Mouse (Mus musculus): ENCODE data around the gene Pramef8. TPM values are rescaled to one million over a fixed set of nuclear protein-coding genes. Genes with fewer than 3 reads are reported as not detected.

Pramef8 gene
- total RNA-seq (2014; fragmentation: Nextera tagmentation) = 24.6 and 28.7 TPM in 2 replicates
- 32.2 and 37.9 TPM in 2 replicates for total RNA-seq (2017)
- 0.88 and 1.2 TPM in 2 replicates for polyA plus RNA-seq (2012)

DNA sequence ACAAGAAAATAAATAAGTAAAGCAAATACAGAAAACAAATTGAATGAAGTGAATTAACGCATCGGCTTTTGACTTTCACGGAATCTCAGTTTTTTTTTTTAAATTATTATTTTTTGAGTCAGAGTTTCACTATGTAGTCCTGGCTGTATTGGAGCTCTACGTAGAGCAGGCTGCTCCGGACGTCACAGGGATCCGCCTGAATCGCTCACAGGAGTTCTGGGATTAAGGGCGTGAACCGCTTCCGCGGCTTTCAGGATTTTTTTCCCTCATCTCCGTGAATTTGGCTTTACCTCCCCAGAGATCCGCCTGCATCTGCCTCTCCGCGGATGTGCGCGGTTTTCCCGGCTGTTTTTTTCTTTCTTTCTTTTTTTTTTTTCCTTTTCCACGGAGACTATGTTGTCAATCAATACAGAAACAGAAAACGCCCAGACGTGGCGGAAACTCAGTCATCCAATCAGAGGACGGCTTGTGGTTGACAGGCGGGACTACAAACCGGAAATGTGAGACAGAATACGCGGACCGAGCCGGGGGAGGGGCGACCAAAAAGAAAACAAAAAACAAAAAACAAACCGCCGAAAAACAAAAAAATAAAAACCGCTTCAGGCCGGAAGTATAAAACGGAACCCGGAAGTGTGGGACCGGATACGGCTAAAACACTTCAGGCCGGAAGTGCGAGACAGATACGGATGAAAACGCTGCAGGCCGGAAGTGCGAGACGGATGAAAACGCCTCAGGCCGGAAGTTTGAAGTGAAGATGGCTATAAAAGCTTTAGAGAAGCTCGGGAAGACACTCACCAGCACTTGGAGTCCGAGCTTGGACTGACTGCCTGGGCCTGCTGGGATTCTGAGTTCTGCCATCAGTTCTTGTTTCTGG is at the start of gene Pramef8:
Pramef8 (plus strand) TSS at position 208 of the 874 bp plus-strand sequence.
- peak; percentile 71 for DNase-seq (ENCODE audit: low spot score)
- ATAC-seq (ENCODE audit: extremely low read depth, insufficient number of reproducible peaks, low FRiP score, poor library complexity, severe bottlenecking) = peak; percentile 96
- TF ChIP-seq POLR2AphosphoS5 (IDR thresholded peaks at IDR 0.05; ENCODE audit: insufficient replicate concordance, low read depth, low read length) = no peak
- no peak for TF ChIP-seq TAL1 (conservative IDR thresholded peaks at IDR 0.05; ENCODE audit: low read depth, low read length)
- no peak for TF ChIP-seq GATA2 (IDR thresholded peaks at IDR 0.05; ENCODE audit: borderline replicate concordance, low read depth, low read length)
- no peak for TF ChIP-seq CTCF (IDR thresholded peaks at IDR 0.05; ENCODE audit: low read depth, low read length)
- TF ChIP-seq GATA1 (IDR thresholded peaks at IDR 0.05; ENCODE audit: borderline replicate concordance, low read length) = no peak
- H3K4me3 ChIP-seq (ENCODE audit: low read depth, low read length) = peak within 1 kb of the TSS; percentile 74
- no peaks in the 10 kb centered on the region for H3K9me3 ChIP-seq (replicated peaks)
- peaks cover 14% of the 10 kb centered on the region for H3K4me1 ChIP-seq (ENCODE audit: insufficient read depth, low read depth, low read length)
- H3K36me3 ChIP-seq (replicated peaks) = peaks cover 34% of the 10 kb centered on the region
- H3K27me3 ChIP-seq (ENCODE audit: insufficient read depth, low read length) = no peaks in the 10 kb centered on the region

DNA sequence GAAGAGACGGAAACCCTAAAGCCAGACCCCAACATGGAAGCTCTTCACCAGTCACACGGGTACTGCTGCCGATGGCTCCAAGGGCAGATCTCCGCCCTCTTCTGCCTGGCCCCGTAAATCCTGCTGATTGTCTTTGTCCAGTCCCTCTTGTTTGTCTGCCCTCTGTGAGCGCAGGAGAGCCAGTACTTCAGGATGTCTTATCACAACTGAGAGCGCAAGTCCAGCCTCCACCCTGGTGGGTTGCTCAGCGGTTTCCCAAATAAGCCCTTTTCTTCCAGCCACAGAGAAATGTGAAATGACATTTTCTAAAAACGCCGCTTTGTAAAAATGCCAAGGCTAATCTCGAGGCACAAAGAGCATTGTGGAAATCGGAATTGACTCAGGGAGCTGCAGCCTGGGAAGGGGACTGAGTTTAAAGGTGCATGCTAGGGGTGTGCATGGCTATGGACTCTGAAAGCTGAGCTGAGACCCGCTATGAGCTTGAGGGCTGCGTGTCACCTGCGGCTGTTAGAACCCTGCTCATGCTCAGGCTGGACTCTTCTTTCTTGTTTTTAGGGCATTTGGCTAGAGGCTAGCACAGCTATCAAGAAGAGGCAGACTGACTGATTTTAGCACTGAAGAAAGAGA is 45.7 kb upstream of the Pramef8 start:
- no peak for DNase-seq (ENCODE audit: low spot score)
- no peaks in the 10 kb centered on the region for H3K4me1 ChIP-seq (ENCODE audit: insufficient read depth, low read depth, low read length)
- H3K4me3 ChIP-seq (ENCODE audit: low read depth, low read length) = no peak overlapping the region
- no peak for ATAC-seq (ENCODE audit: extremely low read depth, insufficient number of reproducible peaks, low FRiP score, poor library complexity, severe bottlenecking)
- no peaks in the 10 kb centered on the region for H3K36me3 ChIP-seq (replicated peaks)
- TF ChIP-seq GATA2 (IDR thresholded peaks at IDR 0.05; ENCODE audit: borderline replicate concordance, low read depth, low read length) = no peak
- TF ChIP-seq POLR2AphosphoS5 (IDR thresholded peaks at IDR 0.05; ENCODE audit: insufficient replicate concordance, low read depth, low read length) = no peak
- no peak for TF ChIP-seq CTCF (IDR thresholded peaks at IDR 0.05; ENCODE audit: low read depth, low read length)
- TF ChIP-seq TAL1 (conservative IDR thresholded peaks at IDR 0.05; ENCODE audit: low read depth, low read length) = no peak
- TF ChIP-seq GATA1 (IDR thresholded peaks at IDR 0.05; ENCODE audit: borderline replicate concordance, low read length) = no peak
- no peaks in the 10 kb centered on the region for H3K27me3 ChIP-seq (ENCODE audit: insufficient read depth, low read length)
- peaks cover 47% of the 10 kb centered on the region for H3K9me3 ChIP-seq (replicated peaks)

DNA sequence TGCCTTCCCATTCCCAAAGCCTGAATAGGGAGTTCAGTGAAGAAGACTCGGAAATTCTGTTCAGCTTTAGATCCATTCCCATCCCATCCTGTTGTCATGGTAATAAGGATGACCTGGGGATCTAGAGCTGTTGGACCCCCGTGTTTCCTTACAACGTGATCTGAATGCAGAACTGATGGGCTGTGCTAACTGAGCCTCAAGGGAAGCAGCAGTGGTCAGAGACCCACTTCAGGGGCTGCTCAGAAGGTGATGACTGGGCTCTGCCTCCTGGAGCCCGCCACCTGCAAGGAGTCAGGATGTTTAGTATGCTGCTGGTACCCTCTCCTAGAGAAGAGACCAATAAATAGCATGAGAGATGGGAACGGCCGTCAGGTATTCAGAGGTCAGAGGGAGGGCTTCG is 32.7 kb upstream of the Pramef8 start:
- TF ChIP-seq GATA1 (IDR thresholded peaks at IDR 0.05; ENCODE audit: borderline replicate concordance, low read length) (no peak), CTCF (IDR thresholded peaks at IDR 0.05; ENCODE audit: low read depth, low read length) (no peak), TAL1 (conservative IDR thresholded peaks at IDR 0.05; ENCODE audit: low read depth, low read length) (no peak), POLR2AphosphoS5 (IDR thresholded peaks at IDR 0.05; ENCODE audit: insufficient replicate concordance, low read depth, low read length) (no peak)
- Histone ChIP-seq H3K4me3 (ENCODE audit: low read depth, low read length) (no peak overlapping the region), H3K9me3 (replicated peaks) (peaks cover 38% of the 10 kb centered on the region), H3K27me3 (ENCODE audit: insufficient read depth, low read length) (no peaks in the 10 kb centered on the region), H3K36me3 (replicated peaks) (no peaks in the 10 kb centered on the region), H3K4me1 (ENCODE audit: insufficient read depth, low read depth, low read length) (no peaks in the 10 kb centered on the region)
- no peak for ATAC-seq (ENCODE audit: extremely low read depth, insufficient number of reproducible peaks, low FRiP score, poor library complexity, severe bottlenecking)
- no peak for DNase-seq (ENCODE audit: low spot score)

DNA sequence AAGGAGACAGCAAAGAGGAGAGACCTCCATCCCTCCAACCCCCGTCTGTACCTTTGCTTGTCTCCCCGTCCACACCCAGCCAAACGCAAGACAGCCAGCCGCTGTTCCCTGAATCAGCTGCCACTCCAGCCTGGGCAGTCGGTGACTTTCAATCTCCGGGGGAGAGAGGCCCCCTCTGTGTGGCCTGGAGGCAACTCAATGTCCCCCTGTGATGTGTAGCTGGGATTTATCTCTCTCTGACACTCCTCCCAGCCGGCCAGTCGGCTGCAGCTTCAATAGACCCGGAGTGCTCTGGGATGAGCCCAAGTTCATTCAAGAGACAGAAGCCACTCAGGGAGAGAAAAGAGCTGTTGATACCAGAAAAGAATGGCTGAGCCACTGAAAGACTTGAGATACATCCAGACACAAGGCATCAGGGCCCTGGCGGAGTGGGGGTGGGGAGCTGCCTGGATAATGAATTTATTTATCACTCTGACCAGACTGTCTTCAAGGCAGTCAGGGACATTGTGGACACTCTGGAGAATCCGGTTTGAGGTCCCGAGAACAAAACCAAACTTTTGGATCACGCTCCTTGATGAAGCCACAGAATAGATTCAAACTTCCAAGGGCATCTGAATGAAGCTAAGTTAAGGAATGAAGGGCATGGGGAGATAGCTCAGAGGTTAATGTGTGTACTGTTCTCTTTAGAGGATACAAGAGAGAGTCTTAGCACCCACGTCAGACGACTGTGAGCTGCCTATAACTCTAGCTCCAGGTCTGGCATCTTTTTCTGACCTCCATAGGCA is 32.1 kb upstream of the Pramef8 start:
- H3K27me3 ChIP-seq (ENCODE audit: insufficient read depth, low read length) = no peaks in the 10 kb centered on the region
- H3K4me3 ChIP-seq (ENCODE audit: low read depth, low read length) = no peak overlapping the region
- H3K36me3 ChIP-seq (replicated peaks) = no peaks in the 10 kb centered on the region
- H3K9me3 ChIP-seq (replicated peaks) = peaks cover 38% of the 10 kb centered on the region
- DNase-seq (ENCODE audit: low spot score) (no peak), ATAC-seq (ENCODE audit: extremely low read depth, insufficient number of reproducible peaks, low FRiP score, poor library complexity, severe bottlenecking) (no peak)
- no peaks in the 10 kb centered on the region for H3K4me1 ChIP-seq (ENCODE audit: insufficient read depth, low read depth, low read length)
- TF ChIP-seq TAL1 (conservative IDR thresholded peaks at IDR 0.05; ENCODE audit: low read depth, low read length) (no peak), GATA2 (IDR thresholded peaks at IDR 0.05; ENCODE audit: borderline replicate concordance, low read depth, low read length) (no peak), CTCF (IDR thresholded peaks at IDR 0.05; ENCODE audit: low read depth, low read length) (no peak), GATA1 (IDR thresholded peaks at IDR 0.05; ENCODE audit: borderline replicate concordance, low read length) (no peak), POLR2AphosphoS5 (IDR thresholded peaks at IDR 0.05; ENCODE audit: insufficient replicate concordance, low read depth, low read length) (no peak)

DNA sequence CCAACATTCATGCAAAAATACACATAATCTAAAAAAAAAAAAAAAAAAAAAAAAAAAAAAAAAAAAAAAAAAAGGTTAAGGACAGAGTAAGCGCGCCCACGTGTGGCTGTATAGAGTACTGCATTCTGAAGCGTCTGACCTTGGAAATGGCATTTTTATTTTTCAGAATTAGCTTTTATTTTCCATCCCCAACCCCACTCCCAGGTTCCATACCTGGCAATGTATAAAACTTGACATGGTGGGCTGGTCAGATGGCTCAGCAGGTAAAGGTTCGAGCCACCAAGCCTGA is 31.6 kb upstream of the Pramef8 start:
- H3K9me3 ChIP-seq (replicated peaks) = peaks cover 36% of the 10 kb centered on the region
- DNase-seq (ENCODE audit: low spot score) (no peak), ATAC-seq (ENCODE audit: extremely low read depth, insufficient number of reproducible peaks, low FRiP score, poor library complexity, severe bottlenecking) (no peak)
- H3K36me3 ChIP-seq (replicated peaks) = no peaks in the 10 kb centered on the region
- H3K4me1 ChIP-seq (ENCODE audit: insufficient read depth, low read depth, low read length) = no peaks in the 10 kb centered on the region
- H3K4me3 ChIP-seq (ENCODE audit: low read depth, low read length) = no peak overlapping the region
- TF ChIP-seq POLR2AphosphoS5 (IDR thresholded peaks at IDR 0.05; ENCODE audit: insufficient replicate concordance, low read depth, low read length) (no peak), GATA2 (IDR thresholded peaks at IDR 0.05; ENCODE audit: borderline replicate concordance, low read depth, low read length) (no peak), GATA1 (IDR thresholded peaks at IDR 0.05; ENCODE audit: borderline replicate concordance, low read length) (no peak)
- H3K27me3 ChIP-seq (ENCODE audit: insufficient read depth, low read length) = no peaks in the 10 kb centered on the region

DNA sequence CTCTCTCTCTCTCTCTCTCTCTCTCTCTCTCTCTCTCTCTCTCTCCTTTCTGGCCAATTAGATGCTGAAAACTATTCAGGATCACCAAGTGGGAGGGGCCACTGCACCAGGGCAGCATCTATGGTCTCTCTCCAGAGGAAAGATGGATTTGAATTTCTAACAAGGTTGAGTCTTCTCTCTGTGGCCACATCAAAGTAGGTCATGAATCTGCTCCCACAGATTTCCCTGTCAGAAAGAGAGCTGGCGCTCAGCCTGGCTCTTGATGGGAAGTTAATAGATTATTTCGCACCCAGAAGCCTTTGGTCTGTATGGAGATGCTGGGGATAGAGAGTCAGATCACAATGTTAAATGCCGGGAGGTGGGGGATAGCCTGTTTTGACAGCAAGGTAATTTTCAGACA is 30.1 kb upstream of the Pramef8 start:
- DNase-seq (ENCODE audit: low spot score) = no peak
- no peaks in the 10 kb centered on the region for H3K27me3 ChIP-seq (ENCODE audit: insufficient read depth, low read length)
- H3K4me1 ChIP-seq (ENCODE audit: insufficient read depth, low read depth, low read length) = no peaks in the 10 kb centered on the region
- H3K9me3 ChIP-seq (replicated peaks) = peaks cover 29% of the 10 kb centered on the region
- no peak for TF ChIP-seq POLR2AphosphoS5 (IDR thresholded peaks at IDR 0.05; ENCODE audit: insufficient replicate concordance, low read depth, low read length)
- TF ChIP-seq TAL1 (conservative IDR thresholded peaks at IDR 0.05; ENCODE audit: low read depth, low read length) = no peak
- TF ChIP-seq GATA1 (IDR thresholded peaks at IDR 0.05; ENCODE audit: borderline replicate concordance, low read length) = no peak
- ATAC-seq (ENCODE audit: extremely low read depth, insufficient number of reproducible peaks, low FRiP score, poor library complexity, severe bottlenecking) = no peak
- no peak overlapping the region for H3K4me3 ChIP-seq (ENCODE audit: low read depth, low read length)
- no peaks in the 10 kb centered on the region for H3K36me3 ChIP-seq (replicated peaks)
